Mouse (Mus musculus): ENCODE results near the gene Lipe. TPM values are rescaled to one million over a fixed set of nuclear protein-coding genes. Genes with fewer than 3 reads are reported as not detected.
"Not testable (repeated sequence)": the region's sequence is repeated elsewhere in the genome, so short reads cannot be mapped to it uniquely, and the experiment has no call there.

Gene Lipe
- polyA plus RNA-seq, 1 experiment, result 9.1 TPM

DNA sequence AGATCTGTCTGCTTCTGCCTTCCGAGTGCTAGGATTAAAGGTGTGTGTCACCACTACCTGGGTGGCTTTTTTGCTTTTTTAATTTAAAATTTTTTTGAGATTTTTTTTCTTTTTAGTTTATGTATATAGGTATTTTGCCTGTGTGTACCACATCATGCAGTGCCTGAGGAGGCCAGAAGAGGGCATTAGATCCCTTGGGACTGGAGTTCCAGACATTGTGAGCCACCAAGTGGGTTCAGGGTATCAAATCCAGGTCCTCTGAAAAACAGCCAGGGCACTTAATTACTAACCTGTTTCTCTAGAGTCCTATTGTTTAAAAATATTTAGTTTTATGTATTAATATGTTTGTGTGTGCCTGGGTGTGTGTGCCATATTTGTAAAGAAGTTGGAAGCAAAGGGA, 19.1 kb upstream of the Lipe start:
- Histone ChIP-seq H3K4me3 (replicated peaks) (no peak overlapping the region), H3K27me3 (replicated peaks) (peaks cover 13% of the 10 kb centered on the region), H3K4me1 (peaks cover 26% of the 10 kb centered on the region), H3K36me3 (replicated peaks; ENCODE audit: low read length) (no peaks in the 10 kb centered on the region), H3K9me3 (no peaks in the 10 kb centered on the region)
- TF ChIP-seq FLI1 (IDR thresholded peaks at IDR 0.05; ENCODE audit: low read length) (no peak), GATA1 (IDR thresholded peaks at IDR 0.05; ENCODE audit: borderline replicate concordance, low read length) (no peak)

- H3K9me3 ChIP-seq, result no peaks in the 10 kb centered on the region
- no peak for TF ChIP-seq GATA1 (IDR thresholded peaks at IDR 0.05; ENCODE audit: borderline replicate concordance, low read length)
- no peak within 1 kb of the TSS for H3K4me3 ChIP-seq (replicated peaks)
- no peaks in the 10 kb centered on the region for H3K36me3 ChIP-seq (replicated peaks; ENCODE audit: low read length)
- H3K4me1 ChIP-seq, result peaks cover 15% of the 10 kb centered on the region
- H3K27me3 ChIP-seq (replicated peaks), result peaks cover 20% of the 10 kb centered on the region
These were observed 14.4 kb upstream of the Lipe start, which contains the start of gene Cxcl17 for GRCm38 (mm10) chr7:25412833-25413441. Gene Cxcl17, minus strand, starts transcription at chr7:25412886.

GRCm38 (mm10) chr7:25411861-25412260, 13.4 kb upstream of the Lipe start:
- Histone ChIP-seq H3K4me1 (peaks cover 15% of the 10 kb centered on the region), H3K9me3 (no peaks in the 10 kb centered on the region), H3K36me3 (replicated peaks; ENCODE audit: low read length) (no peaks in the 10 kb centered on the region), H3K27me3 (replicated peaks) (peaks cover 20% of the 10 kb centered on the region), H3K4me3 (replicated peaks) (no peak overlapping the region)
- no peak for TF ChIP-seq GATA1 (IDR thresholded peaks at IDR 0.05; ENCODE audit: borderline replicate concordance, low read length)
- TF ChIP-seq FLI1 (IDR thresholded peaks at IDR 0.05; ENCODE audit: low read length), result no peak

- peaks cover 15% of the 10 kb centered on the region for H3K4me1 ChIP-seq
- H3K9me3 ChIP-seq, result no peaks in the 10 kb centered on the region
- H3K27me3 ChIP-seq (replicated peaks), result peaks cover 17% of the 10 kb centered on the region
- H3K36me3 ChIP-seq (replicated peaks; ENCODE audit: low read length), result no peaks in the 10 kb centered on the region
- no peak overlapping the region for H3K4me3 ChIP-seq (replicated peaks)
- TF ChIP-seq FLI1 (IDR thresholded peaks at IDR 0.05; ENCODE audit: low read length), result no peak
- TF ChIP-seq GATA1 (IDR thresholded peaks at IDR 0.05; ENCODE audit: borderline replicate concordance, low read length), result no peak
These were observed 12.6 kb upstream of the Lipe start for GRCm38 (mm10) chr7:25410969-25411615.

DNA sequence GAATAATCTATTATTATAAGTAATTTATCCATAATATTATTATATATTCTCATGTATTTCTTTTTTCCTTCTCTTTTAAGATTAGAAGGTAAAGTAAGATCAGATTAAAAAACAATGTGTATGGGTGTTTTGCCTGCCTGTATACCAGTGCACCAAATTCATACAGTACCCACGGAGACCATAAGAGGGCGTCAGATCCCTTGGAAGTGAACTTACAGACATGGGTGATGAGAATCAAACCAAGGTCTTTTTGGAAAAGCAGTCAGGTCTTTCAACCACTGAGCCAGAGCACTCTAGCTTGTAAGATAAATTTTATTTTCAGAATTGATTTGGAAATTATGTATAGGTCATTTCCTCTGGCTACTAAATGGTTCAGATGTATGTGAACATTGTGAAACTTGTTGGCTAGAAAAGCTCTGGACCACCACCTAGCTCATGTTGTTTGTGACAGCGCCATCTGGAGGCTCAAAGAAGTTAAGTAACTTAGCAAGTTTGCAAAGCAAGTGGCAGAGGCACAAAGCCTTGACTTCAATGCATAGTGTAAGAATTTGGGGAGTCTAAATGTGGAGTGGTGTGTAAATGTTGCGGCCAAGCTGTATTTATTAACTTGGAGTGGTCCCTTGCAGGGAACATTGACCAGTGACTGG, 10.7 kb upstream of the Lipe start:
- H3K4me1 ChIP-seq, result peaks cover 15% of the 10 kb centered on the region
- no peak for TF ChIP-seq GATA1 (IDR thresholded peaks at IDR 0.05; ENCODE audit: borderline replicate concordance, low read length)
- no peak for TF ChIP-seq FLI1 (IDR thresholded peaks at IDR 0.05; ENCODE audit: low read length)
- H3K36me3 ChIP-seq (replicated peaks; ENCODE audit: low read length), result no peaks in the 10 kb centered on the region
- H3K27me3 ChIP-seq (replicated peaks), result peaks cover 13% of the 10 kb centered on the region
- no peaks in the 10 kb centered on the region for H3K9me3 ChIP-seq
- H3K4me3 ChIP-seq (replicated peaks), result no peak overlapping the region

DNA sequence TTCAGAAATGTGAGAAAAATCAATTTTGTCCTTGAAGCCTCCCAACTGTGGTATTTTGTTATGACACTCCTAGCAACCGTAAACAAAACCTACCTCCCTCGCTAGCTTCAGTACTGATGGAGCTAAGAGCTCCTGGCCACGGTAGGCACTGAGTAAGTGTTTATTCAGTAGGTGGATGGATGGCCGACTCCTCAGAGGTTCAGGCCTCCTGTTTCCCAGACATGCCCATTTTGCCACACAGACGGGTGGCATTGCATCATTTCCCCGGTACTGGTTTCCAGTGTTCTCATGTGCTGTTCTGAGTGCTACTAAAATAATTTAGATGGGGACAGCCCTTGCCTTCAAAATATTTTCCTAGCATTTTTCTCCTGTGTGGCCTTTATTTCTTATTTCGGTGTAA, 8.0 kb upstream of the Lipe start:
- Histone ChIP-seq H3K27me3 (replicated peaks) (peaks cover 9% of the 10 kb centered on the region), H3K36me3 (replicated peaks; ENCODE audit: low read length) (no peaks in the 10 kb centered on the region), H3K4me3 (replicated peaks) (no peak overlapping the region), H3K4me1 (peaks cover 17% of the 10 kb centered on the region), H3K9me3 (no peaks in the 10 kb centered on the region)
- TF ChIP-seq FLI1 (IDR thresholded peaks at IDR 0.05; ENCODE audit: low read length), result no peak
- no peak for TF ChIP-seq GATA1 (IDR thresholded peaks at IDR 0.05; ENCODE audit: borderline replicate concordance, low read length)

- Histone ChIP-seq H3K9me3 (no peaks in the 10 kb centered on the region), H3K27me3 (replicated peaks) (peaks cover 3% of the 10 kb centered on the region), H3K36me3 (replicated peaks; ENCODE audit: low read length) (no peaks in the 10 kb centered on the region), H3K4me3 (replicated peaks) (no peak overlapping the region), H3K4me1 (peaks cover 17% of the 10 kb centered on the region)
- TF ChIP-seq FLI1 (IDR thresholded peaks at IDR 0.05; ENCODE audit: low read length) (no peak), GATA1 (IDR thresholded peaks at IDR 0.05; ENCODE audit: borderline replicate concordance, low read length) (no peak)
These were observed 4.2 kb upstream of the Lipe start for GRCm38 (mm10) chr7:25402671-25403101.

DNA sequence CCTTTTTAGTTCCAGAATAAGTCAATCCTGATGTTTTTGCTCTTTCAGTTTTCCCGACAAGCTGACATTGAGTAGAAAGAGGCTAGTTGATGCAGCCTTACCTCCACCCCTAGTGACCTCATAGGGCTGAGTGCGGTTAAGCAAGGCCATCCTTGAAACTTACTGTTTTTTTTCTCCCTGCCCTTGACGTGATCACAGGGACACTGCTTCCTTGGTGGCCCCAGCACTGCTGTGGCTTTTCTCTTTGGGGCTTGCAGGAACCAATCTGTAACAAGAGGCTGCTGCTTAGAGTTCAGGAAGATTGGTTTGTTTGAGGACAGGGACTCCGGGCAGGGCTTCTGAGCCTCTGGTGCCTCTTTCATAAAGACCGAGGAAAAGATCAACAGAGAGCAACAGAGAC, 3.5 kb upstream of the Lipe start:
- Histone ChIP-seq H3K36me3 (replicated peaks; ENCODE audit: low read length) (no peaks in the 10 kb centered on the region), H3K9me3 (no peaks in the 10 kb centered on the region), H3K4me3 (replicated peaks) (no peak overlapping the region), H3K4me1 (peaks cover 17% of the 10 kb centered on the region), H3K27me3 (replicated peaks) (peaks cover 3% of the 10 kb centered on the region)
- TF ChIP-seq FLI1 (IDR thresholded peaks at IDR 0.05; ENCODE audit: low read length) (no peak), GATA1 (IDR thresholded peaks at IDR 0.05; ENCODE audit: borderline replicate concordance, low read length) (no peak)

DNA sequence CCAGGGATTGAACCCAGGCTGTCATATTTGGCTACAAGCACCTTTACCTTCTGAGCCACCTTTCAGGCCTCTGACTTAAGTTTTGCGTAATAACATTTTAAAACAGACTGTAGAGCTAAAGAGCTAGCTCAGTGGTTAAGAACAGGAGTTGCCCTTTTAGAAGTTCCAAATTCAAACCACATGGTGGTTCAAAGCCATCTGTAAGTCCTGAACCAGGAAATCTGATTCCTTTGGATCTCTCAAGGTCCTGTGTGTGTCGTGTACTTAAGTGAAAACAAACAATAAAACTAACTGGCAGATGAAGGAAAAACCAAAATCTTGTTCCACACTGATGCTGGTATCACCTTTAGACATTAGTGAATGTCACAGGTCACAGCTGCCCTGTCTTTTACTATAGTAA, 3.0 kb upstream of the Lipe start:
- peaks cover 3% of the 10 kb centered on the region for H3K27me3 ChIP-seq (replicated peaks)
- no peaks in the 10 kb centered on the region for H3K9me3 ChIP-seq
- no peak overlapping the region for H3K4me3 ChIP-seq (replicated peaks)
- no peaks in the 10 kb centered on the region for H3K36me3 ChIP-seq (replicated peaks; ENCODE audit: low read length)
- H3K4me1 ChIP-seq, result peaks cover 20% of the 10 kb centered on the region
- TF ChIP-seq GATA1 (IDR thresholded peaks at IDR 0.05; ENCODE audit: borderline replicate concordance, low read length), result no peak
- no peak for TF ChIP-seq FLI1 (IDR thresholded peaks at IDR 0.05; ENCODE audit: low read length)

GRCm38 (mm10) chr7:25399028-25399427, 518 bp upstream of the Lipe start:
- not testable (repeated sequence) for H3K36me3 ChIP-seq (replicated peaks; ENCODE audit: low read length)
- H3K4me1 ChIP-seq, result peaks cover 35% of the 10 kb centered on the region

More at GRCm38 (mm10) chr7:25399028-25399427, 518 bp upstream of the Lipe start:
- not testable (repeated sequence) for H3K4me3 ChIP-seq (replicated peaks); H3K9me3 ChIP-seq; H3K27me3 ChIP-seq (replicated peaks)

Data from megakaryocyte, embryonic 14.5 days (primary cell).